In the genomic region with DNA sequence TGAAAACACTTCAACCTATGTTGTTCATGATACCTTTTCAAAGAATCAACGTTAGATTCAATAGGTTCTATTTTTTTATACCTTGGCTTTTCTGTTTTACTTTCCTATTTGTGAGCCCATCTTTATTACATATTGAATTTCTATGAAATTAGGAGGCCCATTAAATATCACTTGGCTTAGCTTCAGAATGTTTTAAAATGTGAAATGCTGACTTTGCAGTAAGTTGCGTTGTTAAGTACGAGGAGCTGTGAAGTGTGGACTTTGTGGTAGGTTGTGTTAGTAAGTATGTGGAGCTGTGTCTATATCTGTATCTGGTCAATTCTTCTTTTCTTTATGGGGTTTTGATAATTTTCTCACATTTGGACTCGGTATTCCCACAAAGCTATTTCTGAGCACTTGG, we compare ENCODE assay signal across 41 mouse cellular contexts. TPM values are rescaled to one million over a fixed set of nuclear protein-coding genes. Genes with fewer than 3 reads are reported as not detected.
"Had no signal": no experiment of that assay in that cellular context is flagged by ENCODE, and none has a peak within 500 bp of the region (broad histone marks: within the 10 kb centered on the region; RNA-seq: fewer than 3 reads in every experiment).

No protein-coding gene starts in this region.

- ATAC-seq: liver, embryonic 12.5 days; liver, postnatal 0 days; lung, postnatal 0 days; midbrain, embryonic 13.5 days; midbrain, embryonic 15.5 days had no signal

- DNase-seq: left cerebral cortex, postnatal 4 days; liver; liver, embryonic 13.5 days; liver, postnatal 0 days; lung, adult 18-20 months; lung, adult 2 months; lung, embryonic 14.5 days; lung, postnatal 10 days; lung, postnatal 14 days; lung, postnatal 36 days; lung, postnatal 4 days; midbrain, embryonic 14.5 days had no signal

- H3K27me3 ChIP-seq: limb, embryonic 15.5 days; midbrain, embryonic 13.5 days had no signal

- H3K4me2 ChIP-seq: limb, embryonic 12.5 days; limb, embryonic 13.5 days; limb, embryonic 15.5 days; liver, embryonic 11.5 days; liver, embryonic 12.5 days; liver, embryonic 13.5 days; liver, embryonic 15.5 days; lung, embryonic 14.5 days; lung, embryonic 15.5 days; midbrain, embryonic 11.5 days; midbrain, embryonic 12.5 days; midbrain, embryonic 13.5 days; midbrain, embryonic 15.5 days had no signal

- H3K9ac ChIP-seq: limb, embryonic 12.5 days; limb, embryonic 13.5 days; limb, embryonic 15.5 days; liver, embryonic 12.5 days; liver, embryonic 13.5 days; liver, embryonic 14.5 days; liver, embryonic 15.5 days; liver, postnatal 0 days; lung, embryonic 14.5 days; lung, embryonic 15.5 days; midbrain, embryonic 12.5 days; midbrain, embryonic 13.5 days; midbrain, embryonic 15.5 days had no signal

- H3K4me1 ChIP-seq: limb, embryonic 10.5 days; limb, embryonic 12.5 days; limb, embryonic 13.5 days; limb, embryonic 15.5 days; liver, embryonic 13.5 days; liver, embryonic 15.5 days; lung, embryonic 15.5 days; midbrain, embryonic 10.5 days; midbrain, embryonic 12.5 days; midbrain, embryonic 13.5 days; midbrain, embryonic 15.5 days had no signal

- H3K36me3 ChIP-seq: limb, embryonic 10.5 days; limb, embryonic 12.5 days; limb, embryonic 13.5 days; limb, embryonic 15.5 days; liver, embryonic 12.5 days; liver, embryonic 13.5 days; liver, embryonic 15.5 days; lung, embryonic 15.5 days; midbrain, embryonic 10.5 days; midbrain, embryonic 12.5 days; midbrain, embryonic 13.5 days; midbrain, embryonic 15.5 days had no signal

- H3K27ac ChIP-seq: left cerebral cortex, adult 2 months; limb, embryonic 10.5 days; limb, embryonic 12.5 days; limb, embryonic 13.5 days; limb, embryonic 15.5 days; liver, embryonic 12.5 days; liver, embryonic 13.5 days; liver, embryonic 14.5 days; liver, embryonic 15.5 days; lung, embryonic 15.5 days; macrophage; midbrain, embryonic 10.5 days; midbrain, embryonic 12.5 days; midbrain, embryonic 13.5 days; midbrain, embryonic 15.5 days had no signal

- H3K9me3 ChIP-seq: limb, embryonic 10.5 days; limb, embryonic 15.5 days; liver, embryonic 12.5 days; liver, embryonic 13.5 days; liver, embryonic 15.5 days; lung, embryonic 15.5 days; megakaryocyte, embryonic 14.5 days; midbrain, embryonic 10.5 days; midbrain, embryonic 12.5 days; midbrain, embryonic 13.5 days; midbrain, embryonic 15.5 days had no signal

- H3K4me3 ChIP-seq: left cerebral cortex, adult 2 months; limb, embryonic 10.5 days; limb, embryonic 12.5 days; limb, embryonic 13.5 days; limb, embryonic 15.5 days; liver, embryonic 12.5 days; liver, embryonic 13.5 days; liver, embryonic 15.5 days; lung, embryonic 15.5 days; megakaryocyte, embryonic 14.5 days; midbrain, embryonic 10.5 days; midbrain, embryonic 12.5 days; midbrain, embryonic 13.5 days; midbrain, embryonic 15.5 days; myocyte had no signal

RNA-seq across cellular contexts. Expression of a gene that starts 4.6 kb away (rescaled TPM):
- total RNA-seq: megakaryocyte-erythroid progenitor cell, adult 5-6 weeks had no signal

RNA-seq across cellular contexts. Expression of a gene that starts 28.8 kb away (rescaled TPM):
- polyA plus RNA-seq: liver, adult 2 months; macrophage had no signal

RNA-seq across cellular contexts. Expression of a gene that starts 29.9 kb away (rescaled TPM):
- polyA plus RNA-seq: macrophage had no signal

RNA-seq across cellular contexts. Expression of a gene that starts 51.9 kb away (rescaled TPM):
- total RNA-seq: left cerebral cortex, adult 2 months; left cerebral cortex, adult 8-10 months; left cerebral cortex, postnatal 10 days; left cerebral cortex, postnatal 14 days; left cerebral cortex, postnatal 25 days; left cerebral cortex, postnatal 36 days; liver, adult 2 months; midbrain, postnatal 0 days; monocyte, adult 5-6 weeks had no signal
- polyA plus RNA-seq: limb, embryonic 11.5 days; limb, embryonic 12.5 days; liver, adult 2 months; lung, adult 2 months; lung, postnatal 0 days; midbrain, embryonic 14.5 days; midbrain, embryonic 15.5 days; myocyte had no signal
